Mouse (Mus musculus) heart, embryonic 13.5 days (tissue): ENCODE results near the gene Socs3. TPM values are rescaled to one million over a fixed set of nuclear protein-coding genes. Genes with fewer than 3 reads are reported as not detected.

Source experiments
- ATAC-seq: fragments of 200-750 bp; cut with Nextera tagmentation; 2 replicates; pipeline ENCODE4 v1.8.0; 2017; ENCODE audit warnings: moderate TSS enrichment; ENCODE audit not compliant: insufficient number of reproducible peaks, low FRiP score, low TSS enrichment; ENCODE audit errors: extremely low read depth
- H3K27ac ChIP-seq: fragments of 300-500 bp; sonication (generic); replicated peaks from 2 replicates; pipeline ENCODE4 v1.5.1; 2015; ENCODE audit warnings: moderate library complexity, mild to moderate bottlenecking, inconsistent platforms
- H3K27me3 ChIP-seq: fragments of 300-500 bp; sonication (generic); replicated peaks from 2 replicates; pipeline ENCODE4 v1.6.1; 2015; ENCODE audit warnings: mild to moderate bottlenecking, inconsistent platforms
- H3K36me3 ChIP-seq: fragments of 300-500 bp; sonication (generic); 2 replicates; pipeline ENCODE4 v1.6.1; 2015; ENCODE audit warnings: mild to moderate bottlenecking, inconsistent platforms
- H3K4me1 ChIP-seq: fragments of 300-500 bp; sonication (generic); 2 replicates; pipeline ENCODE4 v1.6.1; 2015; ENCODE audit warnings: inconsistent platforms
- H3K4me2 ChIP-seq: fragments of 300-500 bp; sonication (generic); 2 replicates; pipeline ENCODE4 v1.6.1; 2015; ENCODE audit warnings: inconsistent platforms, mild to moderate bottlenecking, moderate library complexity
- H3K4me3 ChIP-seq: fragments of 300-500 bp; sonication (generic); 2 replicates; pipeline ENCODE4 v1.5.1; 2015; ENCODE audit warnings: moderate library complexity, mild to moderate bottlenecking, inconsistent platforms
- H3K9ac ChIP-seq: fragments of 300-500 bp; sonication (generic); 2 replicates; pipeline ENCODE4 v1.6.1; 2015; ENCODE audit warnings: inconsistent platforms, mild to moderate bottlenecking, moderate library complexity
- H3K9me3 ChIP-seq: fragments of 300-500 bp; sonication (generic); 2 replicates; pipeline ENCODE4 v1.6.1; 2016; ENCODE audit warnings: inconsistent platforms
- WGBS: fragments of 180-500 bp; shearing (Covaris S2); methylation state at CpG from one replicate; pipeline ENCODE4 v1.1.7; 2015; ENCODE audit warnings: mixed read lengths; 5-methylcytosine and 5-hydroxymethylcytosine counted together
- polyA plus RNA-seq: library from polyadenylated mRNA; unstranded; fragments of >200 nt; fragmentation: Nextera tagmentation; extraction: Ambion mirVana; gene quantifications from 2 replicates; pipeline ENCODE4 v1.2.1, GENCODE M21; 2015

Socs3 gene
- polyA plus RNA-seq, 1 experiment from 2014 or later, result 8.5 TPM

GRCm38 (mm10) chr11:117969100-117969944 is 525 bp downstream of the Socs3 start:
- Histone ChIP-seq H3K9ac (peak overlapping the region; percentile 84), H3K27me3 (peaks cover 33% of the 10 kb centered on the region), H3K4me1 (peaks cover 68% of the 10 kb centered on the region), H3K9me3 (no peaks in the 10 kb centered on the region), H3K4me3 (peak overlapping the region; percentile 62), H3K27ac (peak overlapping the region; percentile 91), H3K36me3 (peaks cover 11% of the 10 kb centered on the region; the same call in 1 of the 2 replicates), H3K4me2 (peak overlapping the region; percentile 91)
- WGBS, result 1% methylated on average over 61 of the region's 65 CpGs
- ATAC-seq, result peak; percentile 86

DNA sequence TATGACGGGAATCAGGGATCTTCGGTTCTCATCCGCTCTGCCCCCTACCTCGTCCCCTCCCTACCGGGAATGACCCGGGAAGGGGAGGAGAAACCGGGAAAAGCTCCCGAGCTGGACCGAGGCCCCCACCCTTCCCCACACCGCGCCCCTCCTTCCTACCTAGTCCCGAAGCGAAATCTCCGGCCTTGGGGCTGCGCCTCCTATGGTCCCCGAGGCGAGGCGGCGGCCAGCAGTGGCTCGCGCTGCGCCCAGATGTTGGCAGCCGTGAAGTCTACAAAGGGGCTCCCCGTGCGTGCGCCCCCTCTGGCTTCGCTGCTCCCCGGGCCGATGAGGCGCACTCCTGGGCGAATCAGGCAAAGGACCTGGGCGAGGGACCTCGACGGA is 1.1 kb downstream of the Socs3 start:
- Histone ChIP-seq H3K4me3 (peak overlapping the region; percentile 62), H3K4me1 (peaks cover 68% of the 10 kb centered on the region), H3K4me2 (peak overlapping the region; percentile 91), H3K27me3 (peaks cover 33% of the 10 kb centered on the region), H3K36me3 (peaks cover 11% of the 10 kb centered on the region; the same call in 1 of the 2 replicates), H3K9me3 (no peaks in the 10 kb centered on the region), H3K9ac (peak overlapping the region; percentile 84), H3K27ac (peak overlapping the region; percentile 91)
- peak; percentile 10 for ATAC-seq
- WGBS, result 1% methylated on average over 34 of the region's 34 CpGs

GRCm38 (mm10) chr11:117968016-117968671 is 1.7 kb downstream of the Socs3 start:
- under 1% methylated on average over 64 of the region's 64 CpGs for WGBS
- peak overlapping the region; percentile 91 for H3K27ac ChIP-seq
- H3K9ac ChIP-seq, result peak overlapping the region; percentile 84
- H3K4me2 ChIP-seq, result peak overlapping the region; percentile 91
- H3K4me1 ChIP-seq, result peaks cover 65% of the 10 kb centered on the region
- H3K27me3 ChIP-seq, result peaks cover 33% of the 10 kb centered on the region
- H3K4me3 ChIP-seq, result peak overlapping the region; percentile 62
- no peaks in the 10 kb centered on the region for H3K9me3 ChIP-seq
- no peak for ATAC-seq
- peaks cover 11% of the 10 kb centered on the region; the same call in 1 of the 2 replicates for H3K36me3 ChIP-seq

DNA sequence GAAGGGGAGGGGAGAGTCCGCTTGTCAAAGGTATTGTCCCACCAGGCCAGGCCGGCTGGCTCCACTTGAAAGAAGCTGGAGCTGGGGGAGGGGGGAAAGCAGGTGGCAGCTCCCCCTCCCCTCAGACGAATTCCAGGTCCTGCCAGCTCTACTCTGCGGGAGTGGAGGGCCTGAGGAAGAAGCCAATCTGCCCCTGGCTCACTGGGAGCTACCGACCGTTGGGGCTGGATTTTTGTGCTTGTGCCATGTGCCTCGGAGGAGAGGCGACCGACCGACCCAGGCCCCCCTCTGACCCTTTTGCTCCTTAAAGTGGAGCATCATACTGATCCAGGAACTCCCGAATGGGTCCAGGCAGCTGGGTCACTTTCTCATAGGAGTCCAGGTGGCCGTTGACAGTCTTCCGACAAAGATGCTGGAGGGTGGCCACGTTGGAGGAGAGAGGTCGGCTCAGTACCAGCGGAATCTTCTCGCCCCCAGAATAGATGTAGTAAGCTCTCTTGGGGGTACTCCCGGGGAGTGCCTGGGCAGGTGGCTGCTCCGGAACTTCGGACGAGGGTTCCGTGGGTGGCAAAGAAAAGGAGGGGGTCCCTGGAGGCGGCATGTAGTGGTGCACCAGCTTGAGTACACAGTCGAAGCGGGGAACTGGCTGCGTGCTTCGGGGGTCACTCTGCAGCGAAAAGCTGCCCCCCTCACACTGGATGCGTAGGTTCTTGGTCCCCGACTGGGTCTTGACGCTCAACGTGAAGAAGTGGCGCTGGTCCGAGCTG is 2.4 kb downstream of the Socs3 start:
- H3K4me3 ChIP-seq, result peak overlapping the region; percentile 62
- peak overlapping the region; percentile 91 for H3K4me2 ChIP-seq
- no peak overlapping the region for H3K27ac ChIP-seq
- H3K36me3 ChIP-seq, result peaks cover 11% of the 10 kb centered on the region; the same call in 1 of the 2 replicates
- peak overlapping the region; percentile 84 for H3K9ac ChIP-seq
- H3K27me3 ChIP-seq, result peaks cover 33% of the 10 kb centered on the region
- peaks cover 71% of the 10 kb centered on the region for H3K4me1 ChIP-seq
- 10% methylated on average over 34 of the region's 34 CpGs for WGBS
- ATAC-seq, result no peak
- no peaks in the 10 kb centered on the region for H3K9me3 ChIP-seq

DNA sequence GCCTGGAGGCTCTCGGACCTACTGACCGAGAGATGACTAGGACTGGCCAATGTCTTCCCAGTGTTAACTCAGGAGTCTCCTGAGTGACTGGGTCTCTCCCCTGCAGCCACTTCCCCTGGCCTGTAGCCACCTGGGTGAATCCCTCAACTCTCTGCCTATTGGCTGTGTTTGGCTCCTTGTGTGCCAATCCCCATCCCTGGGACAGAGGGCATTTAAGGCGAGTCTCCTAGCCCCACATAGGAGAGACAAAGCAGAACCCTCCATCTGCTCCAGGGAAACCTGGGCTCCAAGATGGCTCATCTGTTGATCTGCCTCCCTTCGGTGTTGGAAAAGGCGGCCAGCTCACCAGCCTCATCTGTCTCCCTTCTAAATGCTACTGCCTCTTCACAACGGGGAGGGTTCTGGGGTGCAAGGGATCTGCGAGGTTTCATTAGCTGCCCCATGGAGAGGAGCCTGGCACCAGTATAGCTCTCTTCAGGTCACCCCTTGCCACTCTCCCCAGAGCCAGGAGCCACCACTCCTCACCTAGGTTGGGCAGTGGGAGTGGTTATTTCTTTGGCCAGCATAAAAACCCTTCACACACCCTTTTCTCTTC is 3.2 kb downstream of the Socs3 start:
- peaks cover 75% of the 10 kb centered on the region for H3K4me1 ChIP-seq
- H3K4me3 ChIP-seq, result peak overlapping the region; percentile 62
- peaks cover 11% of the 10 kb centered on the region; the same call in 1 of the 2 replicates for H3K36me3 ChIP-seq
- H3K9me3 ChIP-seq, result no peaks in the 10 kb centered on the region
- peak overlapping the region; percentile 91 for H3K4me2 ChIP-seq
- peaks cover 33% of the 10 kb centered on the region for H3K27me3 ChIP-seq
- 58% methylated on average over 7 of the region's 7 CpGs for whole genome bisulfite sequencing
- ATAC-seq, result no peak
- no peak overlapping the region for H3K27ac ChIP-seq
- H3K9ac ChIP-seq, result peak overlapping the region; percentile 84

DNA sequence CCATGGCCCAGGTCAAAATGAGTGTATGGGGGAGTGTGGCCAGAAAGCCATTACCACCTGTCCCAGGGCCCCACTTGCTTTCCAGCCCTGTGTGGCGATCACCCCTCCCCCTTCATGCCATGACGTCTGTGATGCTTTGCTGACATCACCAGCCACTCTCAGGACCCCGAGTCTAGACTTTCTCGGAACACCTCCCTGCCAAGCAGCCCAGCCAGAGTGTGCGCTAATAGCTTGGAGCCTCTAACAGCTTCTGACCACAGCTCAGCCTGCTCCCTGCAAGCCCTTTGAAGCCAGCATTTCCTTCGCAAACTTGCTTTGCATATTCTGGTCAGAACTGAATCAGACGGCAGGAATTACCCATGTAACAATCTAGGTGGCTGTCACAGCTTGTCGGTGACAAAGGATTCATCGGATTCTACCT is 4.3 kb downstream of the Socs3 start:
- peak overlapping the region; percentile 91 for H3K4me2 ChIP-seq
- peaks cover 11% of the 10 kb centered on the region; the same call in 1 of the 2 replicates for H3K36me3 ChIP-seq
- H3K9ac ChIP-seq, result peak overlapping the region; percentile 76; the same call in 1 of the 2 replicates
- 0 out of 2 replicates have a peak overlapping the region, but pooled peaks have one; percentile 62 for H3K4me3 ChIP-seq
- peaks cover 81% of the 10 kb centered on the region for H3K4me1 ChIP-seq
- peaks cover 28% of the 10 kb centered on the region for H3K27me3 ChIP-seq
- no peak overlapping the region for H3K27ac ChIP-seq
- H3K9me3 ChIP-seq, result no peaks in the 10 kb centered on the region
- no peak for ATAC-seq
- 25% methylated on average over 9 of the region's 9 CpGs for WGBS

DNA sequence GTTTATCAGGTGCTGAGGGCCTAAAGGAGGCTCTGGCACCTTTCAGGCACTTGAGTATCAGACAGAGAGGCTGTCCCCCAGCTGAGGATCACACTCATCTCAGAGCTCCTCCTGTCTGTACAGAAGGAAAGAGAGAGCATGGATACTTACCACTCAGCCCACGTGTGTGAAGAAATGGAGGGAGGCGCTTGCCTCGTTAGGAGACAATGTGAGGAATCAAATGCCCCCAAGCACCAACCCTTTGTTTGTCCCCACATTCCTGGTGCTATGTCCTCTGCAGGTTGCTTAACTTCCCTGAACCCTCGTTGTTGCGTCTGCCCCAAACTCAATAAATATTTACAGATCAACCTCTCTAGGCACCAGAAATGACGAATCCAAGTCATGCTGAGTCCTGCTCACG is 4.8 kb downstream of the Socs3 start:
- Histone ChIP-seq H3K4me1 (peaks cover 83% of the 10 kb centered on the region), H3K9me3 (no peaks in the 10 kb centered on the region), H3K4me3 (0 out of 2 replicates have a peak overlapping the region, but pooled peaks have one; percentile 62), H3K9ac (peak overlapping the region; percentile 76; the same call in 1 of the 2 replicates), H3K36me3 (peaks cover 11% of the 10 kb centered on the region; the same call in 1 of the 2 replicates), H3K27ac (0 out of 2 replicates have a peak overlapping the region, but pooled peaks have one; percentile 90), H3K27me3 (peaks cover 24% of the 10 kb centered on the region), H3K4me2 (peak overlapping the region; percentile 91)
- 29% methylated on average over 7 of the region's 7 CpGs for WGBS
- ATAC-seq, result no peak

DNA sequence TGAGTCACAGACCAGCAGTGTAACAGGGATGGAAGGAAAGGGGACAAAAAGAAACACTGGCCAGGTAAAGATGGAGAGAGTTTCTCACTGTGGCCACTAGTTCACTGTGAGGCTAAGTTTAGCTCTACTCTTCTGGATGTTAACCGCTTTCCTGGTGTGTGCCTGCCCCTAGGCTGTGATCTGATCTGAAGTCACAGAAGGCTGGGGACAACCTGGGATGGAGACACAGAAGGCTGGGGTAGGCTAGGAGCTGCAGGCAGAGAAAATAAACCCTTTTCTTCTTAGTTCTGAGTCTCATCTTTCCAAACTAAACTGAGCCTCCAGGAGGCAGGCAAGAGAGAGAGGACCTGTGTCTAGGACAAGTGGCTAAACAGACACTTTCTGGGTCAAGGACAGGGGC is 5.6 kb downstream of the Socs3 start:
- no peak for ATAC-seq

DNA sequence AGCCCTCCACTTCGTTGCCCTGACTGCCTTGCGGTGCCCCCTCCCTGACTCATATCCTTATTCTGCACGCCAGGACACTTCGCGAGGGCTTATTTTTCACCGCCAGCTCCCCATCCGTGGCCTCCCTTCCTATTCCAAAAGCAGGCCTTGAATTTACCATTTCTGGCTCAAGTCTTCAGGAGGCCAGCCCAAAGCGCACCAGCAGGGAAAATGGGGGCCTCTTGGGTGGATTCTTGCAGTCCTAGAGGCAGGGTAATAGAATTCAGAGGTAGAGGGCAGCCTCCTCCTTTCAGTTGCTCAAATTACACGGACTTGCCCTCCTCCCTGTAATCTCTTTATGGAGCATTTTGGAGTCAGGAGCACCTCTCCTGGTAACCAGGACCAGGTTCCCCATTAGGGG is 6.0 kb downstream of the Socs3 start:
- H3K9me3 ChIP-seq, result no peaks in the 10 kb centered on the region

More for the DNA sequence above, 5.6 kb downstream of the Socs3 start:
- Histone ChIP-seq H3K4me3 (peak overlapping the region; percentile 48; the same call in 1 of the 2 replicates), H3K4me1 (peaks cover 85% of the 10 kb centered on the region), H3K4me2 (peak overlapping the region; percentile 91), H3K27me3 (peaks cover 24% of the 10 kb centered on the region), H3K27ac (peak overlapping the region; percentile 90), H3K9ac (peak overlapping the region; percentile 76), H3K36me3 (peaks cover 11% of the 10 kb centered on the region; the same call in 1 of the 2 replicates), H3K9me3 (no peaks in the 10 kb centered on the region)
- WGBS, result 23% methylated on average over 1 of the region's 1 CpGs

DNA sequence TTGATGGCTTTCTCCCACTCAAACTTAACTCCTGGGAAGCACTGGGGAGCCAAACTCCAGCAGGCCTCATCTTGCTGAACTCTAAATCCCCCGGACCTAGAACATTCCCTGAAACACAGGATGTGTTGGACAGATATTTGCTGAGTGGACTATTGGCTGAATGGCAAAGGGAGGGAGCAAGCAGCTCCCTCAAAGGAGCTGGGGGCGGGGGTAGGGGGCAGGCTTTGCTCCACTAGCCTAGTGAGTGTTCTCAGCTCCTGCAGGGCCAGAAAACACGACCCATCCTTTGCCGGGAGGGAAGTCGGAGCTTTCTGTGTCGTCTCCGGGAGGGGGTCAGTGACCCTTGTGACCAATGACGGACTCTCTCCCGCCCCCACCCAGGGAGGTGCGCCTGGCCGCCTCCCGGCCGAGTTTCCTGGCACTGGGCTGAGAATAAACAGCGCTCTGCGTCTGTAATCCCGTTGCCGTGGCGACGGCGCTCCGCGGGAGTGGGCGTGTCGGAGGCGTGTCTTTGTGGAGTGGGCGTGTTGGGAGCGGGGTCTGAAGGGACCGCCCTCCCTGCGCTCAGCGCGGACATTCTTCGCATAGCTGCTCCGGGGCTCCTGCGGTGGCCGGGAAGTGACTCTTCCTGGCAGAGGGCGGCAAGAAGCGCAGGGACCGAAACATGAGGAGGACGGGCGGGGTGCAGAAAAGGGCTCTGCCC is 6.6 kb downstream of the Socs3 start:
- ATAC-seq, result peak; percentile 86
- H3K27ac ChIP-seq, result peak overlapping the region; percentile 95
- peak overlapping the region; percentile 91 for H3K4me2 ChIP-seq
- H3K4me1 ChIP-seq, result peaks cover 88% of the 10 kb centered on the region
- peak overlapping the region; percentile 48 for H3K4me3 ChIP-seq
- peaks cover 24% of the 10 kb centered on the region for H3K27me3 ChIP-seq
- H3K36me3 ChIP-seq, result peaks cover 11% of the 10 kb centered on the region; the same call in 1 of the 2 replicates
- under 1% methylated on average over 40 of the region's 40 CpGs for WGBS
- peak overlapping the region; percentile 76 for H3K9ac ChIP-seq
- H3K9me3 ChIP-seq, result no peaks in the 10 kb centered on the region

More for the DNA sequence above, 6.0 kb downstream of the Socs3 start:
- Histone ChIP-seq H3K27ac (peak overlapping the region; percentile 90), H3K4me1 (peaks cover 85% of the 10 kb centered on the region), H3K36me3 (peaks cover 11% of the 10 kb centered on the region; the same call in 1 of the 2 replicates), H3K9ac (peak overlapping the region; percentile 76), H3K27me3 (peaks cover 24% of the 10 kb centered on the region), H3K4me2 (peak overlapping the region; percentile 91), H3K4me3 (peak overlapping the region; percentile 48)
- 1% methylated on average over 9 of the region's 9 CpGs for WGBS
- 0 out of 2 replicates have a peak, but pooled peaks have one; percentile 5 for ATAC-seq
